Mouse (Mus musculus): Measurements from ENCODE around the gene Plxnd1. TPM values are rescaled to one million over a fixed set of nuclear protein-coding genes. Genes with fewer than 3 reads are reported as not detected.

Gene Plxnd1
- total RNA-seq, 1 experiment from 2014 or later, result 12.2 TPM

DNA sequence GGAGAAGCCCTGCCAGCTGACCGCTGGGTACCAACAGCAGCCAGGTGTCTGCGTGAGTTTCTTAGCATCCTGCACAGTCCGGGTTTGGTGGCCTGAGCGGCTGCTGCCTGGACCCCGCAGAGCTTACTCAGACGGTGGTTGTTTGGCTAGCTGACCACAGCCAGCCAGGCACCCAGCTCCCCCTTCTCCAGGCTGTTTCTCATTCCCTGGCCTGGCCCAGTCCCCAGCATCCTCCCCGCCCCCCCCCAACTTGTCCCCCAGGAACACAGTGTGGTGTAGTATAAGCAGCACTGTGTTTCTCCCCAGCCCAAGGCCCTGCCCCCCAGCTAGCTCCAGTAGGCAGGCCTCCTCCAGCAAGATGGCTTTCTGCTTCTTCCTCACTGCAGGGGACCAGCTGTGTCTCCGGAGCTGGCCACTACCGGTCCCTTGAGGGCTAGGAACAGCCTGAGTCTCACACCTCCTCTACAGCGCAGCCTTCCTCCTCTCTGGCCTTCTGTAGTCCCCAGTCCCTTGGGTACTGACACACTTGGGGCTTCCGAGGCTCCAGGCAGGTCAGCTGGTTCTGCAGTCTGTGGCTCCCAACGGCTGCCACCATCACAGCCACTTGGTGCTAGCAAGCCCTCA lies 8.2 kb downstream of the Plxnd1 start:
- no peak for ATAC-seq (ENCODE audit: extremely low read depth, insufficient number of reproducible peaks, low FRiP score, poor library complexity, severe bottlenecking)

DNA sequence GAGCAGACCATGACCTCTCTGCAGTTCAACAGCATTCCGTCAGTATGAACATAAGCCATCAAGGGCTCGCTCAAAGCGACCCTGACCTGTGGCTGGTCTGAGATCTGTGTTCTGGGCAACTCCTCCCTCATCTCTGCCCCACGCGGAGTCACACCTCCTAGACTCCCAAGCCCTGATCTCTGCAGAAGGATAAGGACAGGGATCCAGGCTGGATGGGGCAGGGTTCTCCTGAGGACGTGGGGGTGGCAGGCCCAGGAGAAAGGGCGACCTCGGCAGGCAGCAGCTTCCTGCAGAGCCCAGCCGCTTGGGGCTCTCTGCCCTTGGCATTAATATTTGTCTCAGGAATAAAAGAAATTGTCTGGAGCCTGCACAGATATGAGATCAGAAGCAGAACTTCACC lies 9.2 kb downstream of the Plxnd1 start:
- no peak for ATAC-seq (ENCODE audit: extremely low read depth, insufficient number of reproducible peaks, low FRiP score, poor library complexity, severe bottlenecking)

DNA sequence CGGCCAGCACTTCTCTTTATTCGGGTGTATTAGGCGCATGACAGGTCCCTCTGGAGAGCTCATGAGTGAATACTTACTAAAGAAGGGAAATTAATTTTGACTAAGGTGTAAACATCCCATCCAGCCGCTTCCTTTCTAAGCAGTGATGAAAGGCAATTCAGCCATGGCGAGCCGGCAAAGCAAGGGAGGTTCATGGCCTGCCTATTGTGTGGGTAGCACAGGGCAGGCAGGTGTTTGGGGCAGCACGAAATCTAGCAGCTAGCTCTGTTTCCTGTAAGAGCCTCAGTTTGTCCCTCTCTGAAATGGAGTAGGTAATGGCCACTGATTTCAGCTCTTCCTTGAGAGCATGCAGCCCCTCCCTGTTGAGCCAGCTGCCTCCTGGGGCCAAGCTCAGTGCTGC lies 10.2 kb downstream of the Plxnd1 start:
- ATAC-seq (ENCODE audit: extremely low read depth, insufficient number of reproducible peaks, low FRiP score, poor library complexity, severe bottlenecking), result no peak

DNA sequence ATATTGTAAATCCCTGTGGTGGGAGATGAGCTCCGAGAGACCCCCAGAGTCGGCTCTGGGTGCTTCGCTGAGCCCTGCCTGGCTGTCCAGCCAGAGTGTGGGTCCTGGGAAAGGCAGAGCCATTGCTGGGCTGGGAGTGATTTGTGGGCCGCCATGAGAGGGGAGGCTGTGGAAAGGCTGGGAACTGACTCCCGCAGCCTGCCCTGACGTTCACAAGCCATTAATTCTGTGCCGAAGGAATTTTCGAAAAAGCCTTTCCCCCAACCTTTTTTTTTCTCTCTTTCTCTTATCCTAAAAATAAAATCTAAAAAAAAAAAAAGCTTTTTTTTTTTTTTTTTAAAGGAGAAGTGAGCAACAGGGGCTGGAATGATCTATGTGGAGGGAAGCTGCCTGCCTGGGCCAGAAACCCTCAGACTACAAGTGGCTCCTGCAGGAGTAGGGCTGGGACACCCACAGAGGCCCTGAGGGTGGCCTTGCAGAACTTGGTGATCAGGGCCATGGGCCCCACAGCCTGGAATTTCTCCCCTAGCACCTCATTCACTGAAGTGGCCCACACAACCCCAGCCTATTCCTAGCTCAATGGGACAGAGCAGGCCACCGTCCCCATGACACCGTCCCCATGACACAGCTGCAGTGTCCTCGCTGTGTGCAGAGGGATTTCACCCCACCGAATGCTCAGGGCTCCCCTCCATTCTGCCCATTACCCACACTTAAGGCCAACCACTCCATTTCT lies 11.3 kb downstream of the Plxnd1 start:
- no peak for ATAC-seq (ENCODE audit: extremely low read depth, insufficient number of reproducible peaks, low FRiP score, poor library complexity, severe bottlenecking)

DNA sequence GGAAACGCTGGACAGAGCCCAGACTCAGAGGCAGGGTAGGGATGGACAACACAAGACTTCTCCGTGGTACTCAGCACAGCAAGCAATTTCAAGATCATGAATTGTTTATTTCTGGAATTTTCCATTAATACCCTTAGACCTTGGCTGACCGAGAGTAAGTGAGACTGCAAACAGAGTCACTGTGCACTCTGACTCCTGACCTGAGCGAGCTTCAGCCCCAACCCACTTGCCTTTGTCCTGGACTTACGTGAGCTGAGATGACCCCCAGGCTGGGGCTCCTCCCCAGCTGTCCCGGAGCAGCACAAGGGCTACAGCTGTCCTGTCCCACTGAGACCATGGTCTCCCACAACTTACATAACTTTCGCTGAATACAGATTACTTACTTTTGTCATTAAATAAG lies 11.9 kb downstream of the Plxnd1 start:
- ATAC-seq (ENCODE audit: extremely low read depth, insufficient number of reproducible peaks, low FRiP score, poor library complexity, severe bottlenecking), result no peak

DNA sequence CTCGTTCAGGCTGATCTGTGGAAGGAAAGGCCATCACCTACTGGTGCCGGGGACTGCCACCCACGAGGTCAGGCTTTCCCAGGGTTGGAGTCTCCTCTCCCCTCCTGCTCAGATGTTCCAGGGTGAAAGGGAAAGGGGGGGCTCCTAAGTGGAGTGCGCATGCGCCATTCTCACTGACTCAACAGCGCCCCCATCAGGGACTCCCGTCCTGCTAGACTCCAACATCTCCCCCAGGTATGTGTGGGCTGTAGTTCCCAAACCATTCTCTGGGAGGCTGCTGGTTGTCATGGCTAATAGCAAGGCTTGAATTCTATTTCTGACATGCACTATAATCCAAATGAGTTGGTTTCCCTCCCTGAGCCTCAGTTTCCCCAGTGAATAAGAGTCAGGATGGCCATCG lies 16.2 kb downstream of the Plxnd1 start:
- no peak for ATAC-seq (ENCODE audit: extremely low read depth, insufficient number of reproducible peaks, low FRiP score, poor library complexity, severe bottlenecking)

DNA sequence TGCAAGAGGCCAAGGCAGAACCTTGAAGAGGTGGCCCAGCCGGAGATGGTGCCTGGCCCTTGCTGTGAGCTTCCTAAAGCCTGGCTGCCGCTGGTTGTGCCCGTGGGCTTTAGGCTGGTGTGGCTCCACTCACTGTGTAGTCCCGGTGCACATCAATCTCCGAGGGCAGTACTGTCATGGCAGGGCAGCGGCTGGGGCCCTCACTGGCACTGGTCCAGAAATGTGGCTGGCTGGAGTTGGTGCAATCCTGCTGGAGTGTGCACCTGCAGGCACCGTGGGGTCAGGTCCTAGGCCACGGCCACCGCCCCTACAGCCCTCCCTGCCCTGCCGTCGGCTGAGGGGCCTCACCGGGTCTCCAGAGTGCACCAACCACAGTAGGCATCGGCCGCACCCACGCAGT lies 17.0 kb downstream of the Plxnd1 start:
- ATAC-seq (ENCODE audit: extremely low read depth, insufficient number of reproducible peaks, low FRiP score, poor library complexity, severe bottlenecking), result no peak

DNA sequence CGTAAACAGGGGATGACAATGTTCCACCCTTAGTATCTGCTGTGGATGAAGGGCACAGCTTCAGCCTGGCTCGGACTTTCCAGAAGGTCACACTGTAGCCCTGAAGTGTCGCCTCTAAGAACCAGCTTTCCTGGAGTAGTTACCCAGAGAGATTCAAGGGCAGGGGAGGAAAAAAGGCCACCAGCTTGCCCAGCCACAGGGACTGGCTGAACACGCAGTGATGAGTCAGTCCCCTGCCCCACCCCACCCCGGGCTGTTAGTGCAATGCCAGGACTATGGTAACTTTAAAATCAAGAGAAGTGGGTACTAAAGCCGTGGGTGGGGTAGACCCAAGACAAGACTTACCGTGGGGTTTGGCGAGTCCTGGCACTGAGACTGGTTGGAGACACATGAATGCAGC lies 19.2 kb downstream of the Plxnd1 start:
- ATAC-seq (ENCODE audit: extremely low read depth, insufficient number of reproducible peaks, low FRiP score, poor library complexity, severe bottlenecking), result no peak

DNA sequence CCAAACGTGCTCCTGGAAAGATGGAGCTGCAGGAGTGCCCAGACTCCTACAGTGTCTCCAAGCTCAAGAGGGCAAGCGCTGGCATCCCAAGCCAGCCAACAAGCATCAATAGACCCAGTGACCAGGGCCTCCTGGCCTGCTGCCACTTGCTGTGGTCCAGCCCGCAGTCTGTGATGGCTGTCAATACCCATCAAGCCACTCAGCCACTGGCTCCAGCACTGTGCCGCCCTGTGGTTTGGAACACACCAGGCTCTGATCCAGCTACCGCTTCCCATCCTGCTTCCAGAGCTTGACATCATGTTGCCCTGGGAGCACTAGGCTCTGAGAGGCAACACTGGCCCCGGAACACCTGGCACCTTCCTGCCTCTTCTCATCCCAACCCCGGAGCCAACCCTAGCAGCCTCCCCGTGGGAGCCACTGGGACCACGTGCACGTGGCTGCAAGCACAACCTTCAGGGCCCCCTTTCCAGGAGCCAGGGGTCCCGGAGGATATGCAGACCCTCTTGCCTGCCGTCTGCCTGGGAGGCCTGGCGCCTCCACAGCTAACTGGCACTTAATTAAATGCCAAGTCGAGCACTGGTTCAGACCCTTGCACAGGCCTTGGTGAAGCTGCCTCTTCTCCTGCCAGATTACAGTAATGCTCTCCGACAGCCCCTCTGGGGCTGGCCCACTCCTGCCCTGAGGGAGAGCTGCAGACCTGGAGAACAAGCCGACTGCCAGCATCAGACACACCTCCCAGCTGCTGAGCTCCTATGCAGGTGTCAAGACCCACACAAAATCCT lies 20.7 kb downstream of the Plxnd1 start:
- ATAC-seq (ENCODE audit: extremely low read depth, insufficient number of reproducible peaks, low FRiP score, poor library complexity, severe bottlenecking), result no peak

DNA sequence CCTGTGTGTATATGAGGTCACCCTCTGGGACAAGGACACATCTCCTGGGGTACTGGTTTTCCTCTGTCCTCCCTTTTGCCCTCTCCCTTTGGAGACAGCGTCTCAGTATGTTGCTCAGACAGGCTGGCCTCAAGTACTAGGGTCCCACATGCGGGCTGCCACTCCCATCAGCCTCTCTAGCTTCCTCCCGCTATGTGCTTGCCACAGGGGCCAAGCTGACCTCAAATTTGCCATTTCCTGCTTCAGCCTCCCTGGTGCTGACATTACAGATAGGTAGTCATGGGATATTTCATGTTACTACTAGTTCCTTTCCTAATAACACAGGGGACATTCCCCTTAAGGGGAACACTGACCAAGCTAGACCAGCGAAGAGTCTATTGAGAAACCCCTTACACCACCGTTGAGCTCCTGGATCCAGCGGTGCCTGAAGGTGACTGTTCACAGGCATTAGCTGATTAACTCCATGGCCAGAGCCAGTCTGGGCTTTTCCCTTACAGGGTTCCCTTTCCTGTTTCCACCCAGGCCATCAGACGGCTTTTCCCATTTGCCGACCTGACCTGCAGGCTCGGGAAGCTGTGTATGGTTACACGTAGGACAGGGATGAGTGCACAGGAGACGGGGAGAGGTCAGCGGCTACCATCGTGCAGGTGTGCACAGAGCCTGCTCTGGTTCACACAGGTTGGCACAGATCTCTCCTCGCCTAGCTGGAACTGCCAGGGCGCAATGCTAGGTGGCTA lies 21.5 kb downstream of the Plxnd1 start:
- ATAC-seq (ENCODE audit: extremely low read depth, insufficient number of reproducible peaks, low FRiP score, poor library complexity, severe bottlenecking), result no peak

DNA sequence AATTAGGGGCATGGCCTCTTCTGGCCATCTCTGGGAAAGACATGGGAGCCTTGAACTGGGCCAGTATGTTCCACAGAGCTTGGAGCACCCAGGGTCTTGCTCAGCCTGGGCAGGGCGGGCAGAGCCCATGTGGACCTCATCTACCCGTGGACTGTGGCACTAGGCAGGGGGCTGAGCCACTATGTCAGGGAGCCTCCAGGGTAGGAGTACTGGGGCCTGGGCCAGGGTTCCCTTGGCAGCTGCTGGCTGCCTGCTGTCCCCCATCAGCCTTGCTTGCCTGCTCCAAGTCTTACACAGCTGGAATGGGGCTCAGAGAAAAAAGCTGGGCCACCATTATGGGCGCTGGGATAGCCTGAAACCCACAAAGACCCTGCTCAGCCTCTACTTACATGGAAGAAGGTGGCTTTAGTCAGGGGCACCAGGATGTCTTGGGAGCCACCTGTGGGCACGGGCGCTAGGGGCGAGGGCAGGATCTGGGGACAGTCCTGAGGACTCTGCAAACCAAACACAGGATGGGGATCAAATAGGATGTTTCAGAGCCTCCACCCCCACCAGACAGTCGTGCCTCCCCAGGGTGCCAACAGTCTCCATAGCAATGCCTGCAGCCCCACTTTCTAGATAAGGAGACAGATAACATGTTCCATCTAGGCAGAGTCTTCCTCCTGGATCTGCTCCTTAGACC lies 22.6 kb downstream of the Plxnd1 start:
- ATAC-seq (ENCODE audit: extremely low read depth, insufficient number of reproducible peaks, low FRiP score, poor library complexity, severe bottlenecking), result no peak

DNA sequence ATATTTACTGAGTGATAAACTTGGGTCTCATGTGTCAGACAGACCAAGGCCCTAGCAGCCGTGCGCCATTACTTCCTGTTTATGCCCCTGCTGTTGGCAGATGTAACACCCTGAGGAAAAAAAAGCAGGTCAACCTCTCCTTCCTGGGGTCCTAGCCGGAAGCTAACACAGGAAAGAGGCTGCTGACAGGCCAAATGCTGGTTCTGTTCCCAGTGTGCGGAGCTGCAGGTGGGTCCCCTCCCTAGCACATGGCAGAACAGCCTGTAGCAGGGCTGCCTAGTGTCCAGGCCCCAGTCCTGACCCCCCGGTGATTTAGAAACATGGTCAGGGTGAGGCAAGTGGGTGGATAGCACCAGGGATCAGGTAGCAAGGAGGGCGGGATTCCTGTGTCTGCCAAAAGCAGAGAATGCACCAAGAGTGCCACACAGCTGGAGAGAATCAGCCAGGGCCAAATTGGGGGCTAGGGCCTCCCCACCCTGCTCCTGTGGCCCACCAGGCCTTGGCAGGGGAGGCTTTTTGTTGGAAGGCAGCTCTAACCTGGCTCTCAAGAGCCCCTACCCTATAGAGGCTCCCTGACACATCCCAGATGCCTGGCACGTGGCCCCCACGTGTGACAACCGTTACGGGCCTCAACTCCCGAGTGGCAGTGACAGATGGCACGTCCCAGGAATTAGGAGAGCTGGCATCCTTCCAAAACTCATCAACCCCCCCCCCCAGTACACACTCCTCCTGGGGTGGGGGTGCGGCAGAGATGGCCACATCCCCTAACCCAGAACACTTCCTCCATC lies 23.3 kb downstream of the Plxnd1 start:
- no peak for ATAC-seq (ENCODE audit: extremely low read depth, insufficient number of reproducible peaks, low FRiP score, poor library complexity, severe bottlenecking)

DNA sequence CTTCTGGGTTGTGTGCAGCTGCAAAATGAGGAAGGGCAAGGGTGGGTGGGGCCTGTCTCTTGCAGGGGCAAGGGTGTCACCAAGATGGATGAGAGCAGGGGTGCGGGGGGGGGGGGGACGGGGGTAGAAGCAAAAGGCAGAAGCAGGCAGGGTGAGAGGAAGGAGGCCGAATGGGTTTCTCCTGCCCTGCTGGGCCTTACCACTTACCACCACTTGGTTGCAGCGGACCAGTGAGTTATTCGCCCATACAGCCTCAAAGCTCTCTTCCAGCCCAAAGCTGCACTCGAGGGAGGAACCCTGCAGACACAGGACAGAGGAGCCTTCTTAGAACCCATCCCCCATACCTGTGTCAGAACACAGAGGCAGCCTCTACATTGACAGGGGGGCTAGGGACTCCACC lies 24.9 kb downstream of the Plxnd1 start:
- peak; percentile 45; the same call in 1 of the 2 replicates for ATAC-seq (ENCODE audit: extremely low read depth, insufficient number of reproducible peaks, low FRiP score, poor library complexity, severe bottlenecking)

DNA sequence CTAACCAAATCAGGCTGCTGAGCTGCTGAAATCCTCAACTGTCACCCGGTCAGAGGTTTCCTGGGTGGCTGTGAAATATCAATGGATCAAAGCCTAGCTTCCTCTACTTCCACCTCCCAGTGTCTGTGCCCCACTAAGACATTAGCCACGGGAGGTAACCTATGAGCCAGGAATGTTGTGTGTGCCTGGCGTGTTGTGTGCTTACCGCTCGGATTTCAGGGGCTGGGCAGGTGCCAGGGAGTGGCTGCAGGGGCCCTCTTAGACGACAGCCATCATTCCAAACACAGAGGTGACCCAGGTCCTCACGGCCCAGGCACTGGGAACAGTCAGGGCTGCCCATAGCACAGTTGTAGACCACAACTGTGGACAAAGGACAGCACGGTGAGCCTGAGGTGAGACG lies 25.7 kb downstream of the Plxnd1 start:
- no peak for ATAC-seq (ENCODE audit: extremely low read depth, insufficient number of reproducible peaks, low FRiP score, poor library complexity, severe bottlenecking)

DNA sequence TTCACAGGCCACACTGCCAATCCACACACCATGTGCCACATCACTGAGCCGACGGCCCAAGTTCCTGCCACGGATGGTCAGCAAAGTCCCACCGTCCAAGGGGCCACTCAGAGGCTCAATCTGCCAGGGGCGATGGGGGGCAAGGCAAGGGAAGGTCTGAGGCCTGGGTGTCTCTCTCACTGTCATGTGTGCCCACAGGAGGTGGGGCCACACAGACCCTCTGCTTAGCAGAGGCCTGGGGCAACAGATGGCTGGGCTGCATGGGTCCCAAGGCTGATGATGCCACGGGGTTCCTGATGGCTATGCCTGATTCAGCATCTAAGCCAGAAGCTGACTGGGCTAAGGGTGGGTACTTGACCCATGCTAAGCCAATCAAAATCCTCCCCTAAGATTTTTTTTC lies 26.1 kb downstream of the Plxnd1 start:
- no peak for ATAC-seq (ENCODE audit: extremely low read depth, insufficient number of reproducible peaks, low FRiP score, poor library complexity, severe bottlenecking)

DNA sequence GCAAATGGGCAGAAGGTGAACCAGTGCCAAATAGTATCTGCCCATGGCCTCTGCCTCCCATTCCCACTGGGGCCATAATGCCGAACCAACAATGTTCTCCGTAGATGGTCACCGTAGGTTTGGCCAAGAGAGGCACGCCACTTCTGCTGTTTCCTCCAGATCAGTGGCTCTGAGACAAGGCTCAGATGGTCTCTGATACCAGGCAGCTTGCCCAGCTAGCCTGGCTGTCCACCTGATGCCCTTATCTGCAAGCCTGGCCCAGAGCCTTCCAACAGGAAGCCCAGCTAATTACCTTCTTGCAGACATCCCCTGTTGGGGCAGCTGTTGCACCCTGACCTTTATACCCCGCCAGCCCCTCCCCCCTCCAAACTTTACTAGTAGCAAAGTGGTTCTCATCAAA lies 26.7 kb downstream of the Plxnd1 start:
- no peak for ATAC-seq (ENCODE audit: extremely low read depth, insufficient number of reproducible peaks, low FRiP score, poor library complexity, severe bottlenecking)

DNA sequence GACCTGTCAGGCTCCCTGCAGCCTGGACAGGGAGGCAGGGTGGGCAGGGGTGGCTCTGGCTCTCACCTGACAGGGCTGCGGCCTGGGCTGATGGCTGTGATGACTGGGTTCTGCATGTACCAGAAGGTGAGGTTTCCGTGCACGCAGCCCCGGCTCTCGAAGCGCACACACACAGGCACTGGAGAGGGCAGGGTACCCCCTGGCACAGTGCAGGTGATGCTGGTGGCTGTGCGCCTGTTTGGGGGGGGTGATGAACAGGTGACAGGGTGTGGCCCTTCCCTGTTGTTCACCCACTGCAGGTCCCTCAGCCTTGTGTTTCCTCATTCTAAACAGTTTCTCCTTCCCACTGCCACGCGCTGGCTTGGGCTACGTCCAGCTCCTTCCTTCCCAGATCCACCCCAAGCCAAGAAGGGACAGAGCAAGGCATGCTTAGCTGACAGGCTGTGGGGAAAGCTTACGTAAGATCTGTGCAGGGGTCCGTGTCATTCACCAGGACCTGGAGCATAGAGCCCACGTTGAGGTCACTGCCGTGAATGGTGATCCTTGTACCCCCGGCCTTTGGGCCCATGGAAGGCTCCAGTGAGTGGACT lies 27.4 kb downstream of the Plxnd1 start:
- no peak for ATAC-seq (ENCODE audit: extremely low read depth, insufficient number of reproducible peaks, low FRiP score, poor library complexity, severe bottlenecking)
